Mouse (Mus musculus) kidney, postnatal 25 days (tissue): Measurements from ENCODE around the gene Clstn1.
A peak's percentile ranks its signal among the peaks of the same experiment; 100 is the strongest.

Experiments used
- DNase-seq, 2 experiments: peaks; one replicate each; pipeline ENCODE4 v3.0.0; 2021; ENCODE audit warnings: mixed read lengths in 2 of 2

The Clstn1 gene

GRCm38 (mm10) chr4:149637942-149638341 is 51.7 kb downstream of the Clstn1 start:
- DNase-seq: no peak

- no peak for DNase-seq
Observed at GRCm38 (mm10) chr4:149640831-149641230, 54.6 kb downstream of the Clstn1 start.

DNA sequence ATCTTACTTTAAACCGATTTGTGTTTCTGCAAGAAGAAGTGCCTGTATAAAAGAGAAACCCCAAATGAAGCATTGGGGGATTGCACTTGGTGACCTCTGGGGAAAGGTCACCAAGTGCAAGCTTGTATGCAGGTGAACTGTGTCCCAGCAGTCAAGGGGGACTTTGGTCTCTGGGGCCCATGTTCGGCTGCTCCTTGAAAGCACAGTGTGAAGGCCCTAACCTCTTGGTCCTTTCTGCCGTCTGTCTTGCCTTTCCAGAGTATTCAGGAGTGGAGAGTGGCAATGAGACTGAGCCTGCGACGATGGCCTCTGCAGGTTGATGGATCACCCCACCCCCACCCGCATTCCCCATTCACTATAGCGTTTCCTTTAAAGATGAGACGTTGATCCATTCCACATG is 55.1 kb downstream of the Clstn1 start:
- no peak for DNase-seq

- DNase-seq: no peak
Observed at GRCm38 (mm10) chr4:149641956-149642355, 55.7 kb downstream of the Clstn1 start.

GRCm38 (mm10) chr4:149645761-149646160 is 59.5 kb downstream of the Clstn1 start:
- DNase-seq: no peak

DNA sequence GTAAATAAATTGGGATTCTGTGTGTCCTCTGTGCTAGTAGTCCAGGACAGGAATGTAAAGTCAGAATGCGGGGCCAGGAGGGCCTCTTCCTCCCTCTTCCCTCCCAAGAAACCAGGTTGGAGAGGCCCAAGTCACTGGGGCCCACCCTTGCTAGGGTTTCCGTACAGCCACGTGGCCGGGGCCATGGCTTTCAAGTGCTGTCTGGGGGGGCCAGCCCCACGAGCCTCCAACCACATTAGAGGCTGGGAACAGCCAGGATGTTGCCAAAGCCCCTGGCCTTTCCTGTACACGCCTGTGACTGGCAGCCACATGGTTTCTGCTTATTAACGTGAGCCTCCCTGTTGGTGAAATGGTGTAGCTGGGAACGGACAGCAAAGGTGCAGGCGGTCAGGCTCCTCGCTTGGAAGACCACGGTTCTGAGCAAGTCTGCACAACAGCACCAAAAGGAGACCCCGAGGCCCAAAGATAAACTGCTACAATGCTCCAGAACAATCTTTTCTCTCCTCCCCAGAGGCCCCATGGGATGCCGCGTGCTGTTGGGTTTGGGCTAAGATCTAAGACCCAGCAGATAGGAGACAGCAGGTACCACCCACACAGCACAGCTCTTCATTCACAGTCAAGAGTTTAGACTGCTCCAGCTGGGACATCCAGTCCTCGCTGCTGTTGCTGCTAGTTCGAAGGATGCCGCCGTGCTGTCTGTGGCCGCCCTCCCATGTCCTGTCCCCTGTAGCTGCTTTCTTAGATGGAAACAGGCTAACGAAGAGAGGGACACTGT is 62.0 kb downstream of the Clstn1 start:
- no peak for DNase-seq

GRCm38 (mm10) chr4:149650493-149651193 is 64.4 kb downstream of the Clstn1 start:
- peak; percentile 86 to 88 for DNase-seq

GRCm38 (mm10) chr4:149654232-149654631 is 68.0 kb downstream of the Clstn1 start:
- peak; percentile 37 to 69 for DNase-seq

GRCm38 (mm10) chr4:149657858-149658416 is 71.7 kb downstream of the Clstn1 start:
- no peak for DNase-seq

DNA sequence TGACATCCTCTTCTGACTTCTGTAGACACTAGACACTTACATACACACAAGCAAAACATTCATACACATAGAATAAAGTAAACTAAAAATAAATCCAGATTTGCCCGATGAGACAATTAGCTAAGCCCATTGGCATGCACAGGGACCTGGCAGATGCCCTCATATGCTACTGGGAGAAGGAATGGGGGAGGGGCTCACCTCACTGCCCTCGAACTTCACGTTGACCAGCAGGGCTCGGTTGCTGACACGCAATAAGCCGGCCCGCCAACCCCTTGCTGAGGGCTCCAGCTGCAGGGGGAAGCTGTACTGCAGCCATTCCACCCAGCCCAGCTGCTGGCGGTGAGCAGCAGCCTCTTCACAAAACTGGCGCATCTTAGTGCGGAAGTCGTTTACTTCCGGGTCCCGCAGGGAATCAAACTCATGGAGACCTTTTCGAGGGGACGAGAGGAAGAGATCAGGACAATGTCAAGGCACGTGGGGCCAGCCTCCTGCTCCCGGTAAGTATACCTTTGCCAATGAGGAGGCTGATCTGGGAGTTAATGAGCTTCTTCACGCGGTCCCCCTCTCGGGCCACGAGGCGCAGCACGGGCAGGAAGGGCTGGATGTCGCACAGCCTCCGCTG is 73.3 kb downstream of the Clstn1 start:
- no peak for DNase-seq

DNA sequence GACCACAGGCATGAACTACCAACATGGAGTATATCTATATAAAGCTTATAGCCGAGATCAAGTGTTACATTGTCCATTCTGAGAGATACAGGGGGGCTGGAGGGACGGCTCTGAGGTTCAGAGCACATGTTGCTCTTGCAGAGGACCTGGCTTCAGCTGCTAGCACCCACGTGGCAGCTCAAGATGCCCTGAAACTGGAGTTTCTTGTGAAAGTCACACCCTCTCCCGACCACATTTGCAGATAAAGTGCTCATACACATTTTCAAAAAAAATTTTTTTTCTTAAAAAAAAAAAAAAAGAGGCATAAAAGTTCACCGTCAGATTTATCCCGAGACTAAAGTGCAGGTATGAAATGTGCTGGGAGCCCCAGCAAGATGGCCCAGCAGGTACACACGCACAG is 74.3 kb downstream of the Clstn1 start:
- no peak for DNase-seq

- DNase-seq: no peak
Observed at GRCm38 (mm10) chr4:149661967-149662589, 75.8 kb downstream of the Clstn1 start.

- DNase-seq: no peak
Observed at GRCm38 (mm10) chr4:149663849-149664503, 77.7 kb downstream of the Clstn1 start.

- no peak for DNase-seq
Observed at GRCm38 (mm10) chr4:149665016-149665691, 78.9 kb downstream of the Clstn1 start.

DNA sequence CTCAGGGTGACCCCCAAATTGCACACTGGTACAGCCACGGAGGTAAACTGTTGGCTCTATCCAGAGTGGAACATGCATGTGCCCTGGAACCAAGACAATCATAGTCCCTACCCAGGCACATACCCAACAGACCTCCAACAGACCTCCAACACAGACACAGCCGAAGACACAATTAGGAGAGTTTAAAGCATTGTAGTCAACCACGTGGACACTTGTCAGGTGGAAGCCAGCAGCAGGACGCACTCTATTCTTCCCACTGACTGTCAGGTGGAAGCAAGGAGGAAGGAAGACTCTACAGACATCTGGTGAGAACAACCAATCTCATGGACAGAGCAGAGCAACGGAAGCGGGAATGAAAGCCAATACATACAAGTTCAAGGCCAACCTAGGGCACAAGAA is 79.4 kb downstream of the Clstn1 start:
- DNase-seq: no peak

GRCm38 (mm10) chr4:149671175-149671574 is 84.9 kb downstream of the Clstn1 start:
- DNase-seq: no peak

DNA sequence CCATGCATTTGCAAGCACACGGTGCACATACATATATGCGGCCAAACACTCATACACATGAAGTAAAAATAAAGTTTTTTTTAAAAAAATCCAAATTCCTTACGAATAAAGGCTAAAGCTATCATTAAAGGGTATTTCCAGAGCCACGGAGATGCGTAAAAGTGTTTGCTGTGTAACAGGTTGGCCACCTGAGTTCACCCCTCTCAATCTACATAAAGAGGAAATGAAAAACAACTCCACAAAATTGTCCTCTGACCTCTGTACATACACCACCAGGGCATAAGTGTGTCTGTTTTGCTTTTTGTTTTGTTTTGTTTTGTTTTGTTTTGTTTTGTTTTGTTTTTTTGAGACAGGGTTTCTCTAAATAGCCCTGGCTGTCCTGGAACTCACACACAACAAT is 86.5 kb downstream of the Clstn1 start:
- no peak for DNase-seq

DNA sequence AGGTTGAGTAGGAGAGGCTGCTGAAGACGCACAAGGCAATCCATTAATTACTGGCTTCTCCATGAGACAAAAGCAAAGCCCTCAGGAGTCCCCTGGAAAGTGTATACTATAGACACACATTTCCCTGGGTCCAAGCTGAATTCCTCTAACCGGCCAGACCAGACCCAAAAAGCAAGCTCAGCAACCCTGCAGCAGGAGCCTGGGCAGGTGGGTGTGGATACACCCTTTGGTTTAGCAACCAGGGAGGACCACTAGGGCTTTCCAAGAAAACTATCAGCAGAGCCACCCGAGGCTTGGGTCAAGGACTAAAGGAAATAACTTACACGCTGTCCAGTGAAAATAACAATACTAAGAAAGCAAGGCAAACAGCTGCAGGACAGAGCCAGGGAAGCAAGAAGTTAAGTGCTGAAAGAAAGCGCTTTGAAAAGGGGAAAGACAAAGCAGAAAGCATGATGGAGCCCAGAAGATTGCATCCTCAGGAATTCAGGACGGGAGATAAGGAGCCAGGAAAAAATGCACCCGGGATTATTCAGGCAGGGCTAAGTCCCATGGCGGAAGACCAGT is 88.6 kb downstream of the Clstn1 start:
- no peak for DNase-seq

DNA sequence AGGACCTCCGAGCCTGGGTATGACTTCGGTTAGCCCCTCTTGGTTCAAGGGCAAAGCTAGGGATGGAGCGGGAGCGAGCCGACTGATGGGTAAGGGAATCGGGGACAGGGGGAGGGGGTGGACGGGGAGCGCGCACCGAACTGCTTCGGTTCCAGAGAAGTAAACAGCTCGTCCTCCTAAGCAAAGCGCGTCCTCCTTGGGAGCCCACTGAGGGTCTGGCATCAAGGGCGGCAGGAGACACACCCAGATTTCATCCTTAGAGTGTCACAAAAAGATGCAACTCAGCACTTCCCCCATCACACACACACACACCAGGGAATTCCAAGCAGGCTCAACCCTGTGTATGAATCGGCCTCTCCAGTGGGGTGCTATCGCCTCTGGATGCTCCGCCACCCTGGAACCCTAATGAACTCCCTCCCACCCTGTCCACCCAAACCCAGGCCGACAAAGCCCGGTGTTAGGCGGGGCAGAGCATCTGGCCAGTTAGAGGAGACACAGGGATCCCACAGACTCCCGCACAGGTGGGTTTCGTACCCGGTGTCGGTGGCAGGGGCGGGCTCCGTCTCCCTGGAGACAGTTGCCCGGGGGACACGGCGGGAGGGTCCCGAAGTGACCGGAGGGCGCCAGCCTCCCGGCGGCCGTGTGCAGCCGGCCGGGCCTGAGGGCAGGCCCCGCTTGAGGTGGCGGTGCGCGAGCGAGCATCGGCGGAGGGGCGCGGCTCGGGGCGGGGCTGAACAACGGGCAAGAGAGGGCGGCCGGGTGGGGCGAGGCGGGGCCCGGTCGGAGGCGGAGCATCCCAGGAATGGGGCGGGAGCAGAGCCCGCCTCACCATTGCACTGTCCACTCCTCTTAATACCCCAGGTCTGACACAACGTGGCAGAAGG is 89.4 kb downstream of the Clstn1 start:
- DNase-seq: peak; percentile 76 to 84

GRCm38 (mm10) chr4:149678006-149678405 is 91.7 kb downstream of the Clstn1 start:
- no peak for DNase-seq
